ENCODE assay signal across 8 mouse cellular contexts in the genomic region with DNA sequence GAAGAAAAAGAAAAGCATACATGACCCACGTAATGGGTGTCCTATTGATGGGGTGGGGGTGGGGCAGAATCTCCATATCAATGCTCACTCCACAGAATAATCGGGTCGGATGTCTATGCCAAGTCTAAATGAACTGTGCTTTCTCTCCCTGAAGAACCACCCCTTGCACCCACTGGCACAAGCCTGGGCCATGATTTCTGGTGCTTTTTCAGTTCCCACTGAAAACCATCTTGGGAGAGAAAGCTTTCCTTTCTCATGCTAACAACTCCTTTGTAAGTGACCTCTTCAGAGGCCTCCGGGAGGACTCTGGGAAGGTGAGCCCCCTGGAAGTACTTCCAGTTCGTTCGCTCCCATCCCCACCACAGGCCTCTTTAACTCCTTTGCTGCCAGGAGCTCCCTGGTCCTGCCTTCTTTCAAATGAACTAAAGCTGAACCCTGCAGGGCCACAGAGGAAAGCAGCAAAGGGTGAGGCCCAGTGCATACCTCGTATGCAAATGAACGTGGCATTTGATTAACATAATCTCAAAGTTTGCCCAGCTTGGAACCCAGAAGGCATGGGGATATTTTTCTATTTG.
DNase-seq lines count a peak whose midpoint lies in the region; ATAC-seq and TF ChIP-seq lines count a peak whose summit lies in the region.

No protein-coding gene starts in this region.

- H3K4me2 ChIP-seq in forebrain, embryonic 14.5 days (ENCODE audit: low read length): peak overlapping the region; percentile 42; the same call in 1 of the 2 replicates

- DNase-seq in heart, embryonic 10.5 days (ENCODE audit: low spot score): no peak
- DNase-seq in heart, adult 9 months (ENCODE audit: low spot score in 2 of 2): no peak
- peak; percentile 94 for DNase-seq in forebrain, embryonic 14.5 days (ENCODE audit: low spot score)
- DNase-seq in cerebellum, postnatal 25 days: no peak
- no peak for DNase-seq in gastrocnemius, postnatal 36 days
- DNase-seq in adrenal gland, postnatal 25 days: no peak

- H3K36me3 ChIP-seq in heart, embryonic 10.5 days: peaks cover 4% of the 10 kb centered on the region; the same call in 1 of the 2 replicates
- H3K36me3 ChIP-seq in E14TG2a.4 (ENCODE audit: insufficient read depth, low read length): peaks cover 23% of the 10 kb centered on the region
- H3K36me3 ChIP-seq in forebrain, embryonic 14.5 days (ENCODE audit: control insufficient read depth, insufficient read depth, low read length): no peaks in the 10 kb centered on the region

- peak; percentile 82 for ATAC-seq in forebrain, embryonic 14.5 days
- peak; percentile 20 for ATAC-seq in megakaryocyte progenitor cell, adult 5-6 weeks (replicated peaks; ENCODE audit: poor library complexity)

- TF ChIP-seq CTCF in E14TG2a.4 (conservative IDR thresholded peaks at IDR 0.05; ENCODE audit: low read length): no peak

- intact Hi-C loops in gastrocnemius, postnatal 36 days (cut with DNase I): no loop called here

- peak overlapping the region; percentile 89 for H3K27ac ChIP-seq in heart, embryonic 10.5 days
- H3K27ac ChIP-seq in forebrain, embryonic 14.5 days (ENCODE audit: low read depth, low read length): peak overlapping the region; percentile 91

- H3K4me1 ChIP-seq in heart, embryonic 10.5 days: peaks cover 81% of the 10 kb centered on the region
- peaks cover 91% of the 10 kb centered on the region for H3K4me1 ChIP-seq in E14TG2a.4 (replicated peaks; ENCODE audit: low read depth, low read length)
- H3K4me1 ChIP-seq in forebrain, embryonic 14.5 days (ENCODE audit: control insufficient read depth, insufficient read depth, low read length): peaks cover 74% of the 10 kb centered on the region

- no peak overlapping the region for H3K4me3 ChIP-seq in heart, embryonic 10.5 days
- peak overlapping the region; percentile 72 for H3K4me3 ChIP-seq in E14TG2a.4 (replicated peaks; ENCODE audit: low read length)
- no peak overlapping the region for H3K4me3 ChIP-seq in forebrain, embryonic 14.5 days (ENCODE audit: low read depth, low read length)

- peak overlapping the region; percentile 48; the same call in 1 of the 2 replicates for H3K9ac ChIP-seq in forebrain, embryonic 14.5 days (ENCODE audit: low read length)

- 8% methylated on average over 8 of the region's 8 CpGs for WGBS in heart, embryonic 10.5 days
- WGBS in forebrain, embryonic 14.5 days: under 1% methylated on average over 8 of the region's 8 CpGs

- no peaks in the 10 kb centered on the region for H3K9me3 ChIP-seq in heart, embryonic 10.5 days
- no peaks in the 10 kb centered on the region for H3K9me3 ChIP-seq in E14TG2a.4 (ENCODE audit: low read length)
- no peaks in the 10 kb centered on the region for H3K9me3 ChIP-seq in forebrain, embryonic 14.5 days (replicated peaks; ENCODE audit: control insufficient read depth, low read length)

- H3K27me3 ChIP-seq in heart, embryonic 10.5 days (ENCODE audit: insufficient read depth, poor library complexity, severe bottlenecking): no peaks in the 10 kb centered on the region
- no peaks in the 10 kb centered on the region for H3K27me3 ChIP-seq in E14TG2a.4 (ENCODE audit: insufficient read depth, low read length)
- H3K27me3 ChIP-seq in forebrain, embryonic 14.5 days (replicated peaks; ENCODE audit: control insufficient read depth, insufficient read depth, low read length): no peaks in the 10 kb centered on the region
